Mouse (Mus musculus) hindbrain, postnatal 0 days (tissue): ENCODE measurements around the gene Slc39a7. TPM values are rescaled to one million over a fixed set of nuclear protein-coding genes. Genes with fewer than 3 reads are reported as not detected.
A peak's percentile ranks its signal among the peaks of the same experiment; 100 is the strongest.
"Not testable (repeated sequence)": the region's sequence is repeated elsewhere in the genome, so short reads cannot be mapped to it uniquely, and the experiment has no call there.

Experiments
- ATAC-seq: fragments of 200-750 bp; cut with Nextera tagmentation; 2 replicates; pipeline ENCODE4 v1.8.0; 2017; ENCODE audit warnings: mild to moderate bottlenecking, moderate TSS enrichment, moderate library complexity
- DNase-seq: peaks from one replicate; pipeline ENCODE4 v3.0.0-alpha.2; 2015; ENCODE audit warnings: low spot score
- H3K27ac ChIP-seq: fragments of 300-500 bp; sonication (generic); 2 replicates; pipeline ENCODE4 v1.5.1; 2014; ENCODE audit warnings: mild to moderate bottlenecking
- H3K27me3 ChIP-seq: fragments of 300-500 bp; sonication (generic); 2 replicates; pipeline ENCODE4 v1.6.1; 2014; ENCODE audit warnings: low read length, mixed read lengths; ENCODE audit not compliant: insufficient read depth
- H3K36me3 ChIP-seq: fragments of 300-500 bp; sonication (generic); 2 replicates; pipeline ENCODE4 v1.6.1; 2014; ENCODE audit warnings: low read length, mixed read lengths; ENCODE audit not compliant: insufficient read depth
- H3K4me1 ChIP-seq: fragments of 300-500 bp; sonication (generic); 2 replicates; pipeline ENCODE4 v1.6.1; 2014; ENCODE audit warnings: antibody characterized with exemption, low read length, mixed read lengths; ENCODE audit not compliant: insufficient read depth
- H3K4me2 ChIP-seq: fragments of 300-500 bp; sonication (generic); 2 replicates; pipeline ENCODE4 v1.6.1; 2014; ENCODE audit warnings: low read depth, mild to moderate bottlenecking, low read length, moderate library complexity, mixed read lengths
- H3K4me3 ChIP-seq: fragments of 300-500 bp; sonication (generic); 2 replicates; pipeline ENCODE4 v1.5.1; 2014; ENCODE audit warnings: low read length
- H3K9ac ChIP-seq: fragments of 300-500 bp; sonication (generic); replicated peaks from 2 replicates; pipeline ENCODE4 v1.6.1; 2014; ENCODE audit warnings: mild to moderate bottlenecking, low read length, moderate library complexity, mixed read lengths
- H3K9me3 ChIP-seq: fragments of 300-500 bp; sonication (generic); 2 replicates; pipeline ENCODE4 v1.6.1; 2016; ENCODE audit warnings: low read length, mixed read lengths
- CTCF ChIP-seq: IDR thresholded peaks from 2 replicates; pipeline ENCODE4 v1.5.1; 2016; ENCODE audit warnings: antibody characterized with exemption, control low read depth, low read depth
- WGBS: fragments of 180-500 bp; shearing (Covaris S2); extraction: QIAGEN DNeasy Blood & Tissue Kit; methylation state at CpG from one replicate; pipeline ENCODE4 v1.1.7; 2014; 5-methylcytosine and 5-hydroxymethylcytosine counted together
- polyA plus RNA-seq: library from polyadenylated mRNA; unstranded; fragments of >200 nt; fragmentation: Nextera tagmentation; extraction: Ambion mirVana; gene quantifications from 2 replicates; pipeline ENCODE4 v1.2.1, GENCODE M21; 2015
- total RNA-seq: library from RNA; depleted of rRNA; stranded (reverse); fragments of >200 nt; gene quantifications from 2 replicates; pipeline ENCODE4 v1.2.3, GENCODE M21; 2014

Gene Slc39a7
- total and polyA plus RNA-seq, 2 experiments from 2014 or later, result 150 to 250 TPM

DNA sequence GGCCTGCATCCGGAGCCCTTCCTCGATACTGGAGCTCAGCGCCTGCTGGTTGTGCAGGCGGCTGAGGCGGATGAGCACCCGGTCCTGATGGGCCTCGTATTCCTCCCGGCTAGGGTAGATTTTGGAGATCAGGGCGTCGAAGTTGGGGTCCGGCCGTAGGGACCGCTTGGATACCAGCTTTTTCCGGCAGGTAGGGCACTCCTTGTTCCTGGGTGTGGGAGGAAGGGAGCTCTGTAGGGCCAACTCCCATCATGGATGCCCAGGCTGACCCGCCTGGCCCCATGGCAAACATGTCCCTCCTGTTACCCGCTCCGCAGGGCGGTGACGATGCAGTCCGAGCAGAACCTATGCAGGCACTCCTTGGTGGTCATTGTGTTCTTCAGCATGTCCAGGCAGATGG, 8.5 kb downstream of the Slc39a7 start:
- DNase-seq, result no peak
- Histone ChIP-seq H3K36me3 (no peaks in the 10 kb centered on the region), H3K9me3 (no peaks in the 10 kb centered on the region), H3K4me3 (no peak overlapping the region), H3K9ac (no peak overlapping the region), H3K27ac (no peak overlapping the region), H3K4me1 (peaks cover 17% of the 10 kb centered on the region), H3K4me2 (no peak overlapping the region), H3K27me3 (no peaks in the 10 kb centered on the region)
- no peak for TF ChIP-seq CTCF
- no peak for ATAC-seq
- WGBS, result 97% methylated on average over 20 of the region's 20 CpGs

DNA sequence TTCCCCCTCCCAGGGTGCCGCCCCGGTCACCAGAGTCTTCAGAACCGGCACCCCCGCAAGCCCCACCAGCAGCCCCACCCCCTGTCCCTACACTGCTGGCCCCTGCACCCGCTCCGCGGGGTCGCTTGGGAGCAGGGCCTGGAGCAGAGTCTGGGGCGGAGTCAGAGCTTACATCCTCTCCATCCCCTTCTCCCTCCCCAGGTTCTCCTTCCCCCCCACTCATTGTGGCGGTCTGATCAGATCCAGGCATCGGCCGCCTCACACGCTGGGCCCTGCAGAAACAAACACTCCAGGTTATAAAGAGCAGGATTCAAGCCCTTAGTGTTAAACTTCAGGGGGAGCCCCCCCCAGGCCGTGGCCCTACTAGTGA, 9.1 kb downstream of the Slc39a7 start:
- ATAC-seq (no peak), DNase-seq (no peak)
- Histone ChIP-seq H3K4me1 (peaks cover 14% of the 10 kb centered on the region), H3K4me2 (no peak overlapping the region), H3K36me3 (no peaks in the 10 kb centered on the region), H3K9me3 (no peaks in the 10 kb centered on the region), H3K9ac (no peak overlapping the region), H3K27ac (no peak overlapping the region), H3K4me3 (no peak overlapping the region), H3K27me3 (no peaks in the 10 kb centered on the region)
- TF ChIP-seq CTCF, result no peak
- 92% methylated on average over 14 of the region's 14 CpGs for WGBS

DNA sequence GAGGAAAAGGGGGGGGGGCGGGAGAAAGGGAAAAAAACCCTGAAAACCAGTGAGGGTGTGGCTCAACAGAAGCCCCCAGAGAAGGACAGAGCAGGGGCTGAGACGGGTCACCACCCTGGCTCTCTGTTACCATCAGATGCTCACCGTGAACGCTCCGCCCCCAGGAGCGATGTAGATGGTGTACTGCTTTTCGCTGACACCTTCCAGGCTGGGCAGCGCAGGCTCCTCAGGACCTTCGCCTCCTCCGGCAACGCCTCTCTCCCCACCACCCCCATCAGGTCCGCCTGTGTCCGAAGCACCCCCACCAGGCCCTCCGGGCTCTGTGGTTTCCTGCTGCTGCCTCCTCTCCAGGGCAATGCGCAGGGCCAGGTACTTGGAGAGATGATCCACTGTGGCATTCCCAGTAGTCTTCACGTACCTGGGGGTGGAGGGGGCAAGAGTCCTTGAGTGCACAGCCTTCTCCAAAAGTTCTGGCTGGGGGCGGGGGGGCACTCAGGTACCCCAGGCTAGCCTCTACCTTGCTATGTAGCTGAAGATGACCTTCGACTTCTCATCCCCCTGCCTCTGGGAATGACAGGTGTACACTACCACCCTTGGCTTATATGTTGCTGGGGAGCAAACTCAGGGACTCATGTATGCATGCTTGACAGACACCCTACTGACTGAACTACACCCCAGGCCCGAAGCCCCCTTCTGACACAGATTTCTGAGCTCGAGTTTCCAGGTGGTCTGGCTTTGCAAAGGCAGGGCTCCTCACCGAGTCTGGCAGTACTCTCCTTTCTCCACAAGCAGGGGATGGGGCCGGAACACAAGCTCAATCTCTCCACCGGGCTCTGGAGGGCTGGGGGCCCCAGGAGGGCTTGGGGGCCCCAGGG, 9.7 kb downstream of the Slc39a7 start:
- no peak overlapping the region for H3K4me2 ChIP-seq
- H3K36me3 ChIP-seq, result no peaks in the 10 kb centered on the region
- no peak overlapping the region for H3K4me3 ChIP-seq
- WGBS, result 95% methylated on average over 23 of the region's 23 CpGs
- peaks cover 8% of the 10 kb centered on the region; the same call in 1 of the 2 replicates for H3K4me1 ChIP-seq
- H3K27me3 ChIP-seq, result no peaks in the 10 kb centered on the region
- no peak for ATAC-seq
- no peak for DNase-seq
- no peaks in the 10 kb centered on the region for H3K9me3 ChIP-seq
- H3K9ac ChIP-seq, result no peak overlapping the region
- TF ChIP-seq CTCF, result no peak
- H3K27ac ChIP-seq, result no peak overlapping the region

DNA sequence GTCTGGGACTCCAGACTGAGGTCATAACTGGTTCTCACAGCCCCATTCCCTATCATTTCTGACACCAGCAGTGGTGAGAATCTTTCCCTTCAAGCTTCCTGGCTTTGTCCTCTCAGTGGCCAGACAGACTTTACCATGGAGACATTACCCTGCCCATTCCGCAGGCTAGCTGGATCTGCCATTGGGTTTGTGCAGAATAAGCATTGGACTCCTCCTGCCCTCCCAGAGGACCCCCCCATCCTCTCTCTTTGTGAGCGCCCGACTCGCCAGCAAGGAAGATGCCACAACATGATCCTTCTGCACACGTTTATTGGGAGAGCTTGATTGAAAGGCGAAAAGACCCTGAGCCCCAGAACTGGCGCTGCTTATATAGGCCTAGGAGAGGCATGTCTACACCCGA, 18.0 kb downstream of the Slc39a7 start:
- ATAC-seq (no peak), DNase-seq (no peak)
- no peaks in the 10 kb centered on the region for H3K36me3 ChIP-seq
- H3K9ac ChIP-seq, result no peak overlapping the region
- no peaks in the 10 kb centered on the region for H3K4me1 ChIP-seq
- TF ChIP-seq CTCF, result no peak
- no peaks in the 10 kb centered on the region for H3K27me3 ChIP-seq
- H3K27ac ChIP-seq, result no peak overlapping the region
- no peaks in the 10 kb centered on the region for H3K9me3 ChIP-seq
- H3K4me2 ChIP-seq, result no peak overlapping the region
- WGBS, result 95% methylated on average over 8 of the region's 8 CpGs
- H3K4me3 ChIP-seq, result no peak overlapping the region

DNA sequence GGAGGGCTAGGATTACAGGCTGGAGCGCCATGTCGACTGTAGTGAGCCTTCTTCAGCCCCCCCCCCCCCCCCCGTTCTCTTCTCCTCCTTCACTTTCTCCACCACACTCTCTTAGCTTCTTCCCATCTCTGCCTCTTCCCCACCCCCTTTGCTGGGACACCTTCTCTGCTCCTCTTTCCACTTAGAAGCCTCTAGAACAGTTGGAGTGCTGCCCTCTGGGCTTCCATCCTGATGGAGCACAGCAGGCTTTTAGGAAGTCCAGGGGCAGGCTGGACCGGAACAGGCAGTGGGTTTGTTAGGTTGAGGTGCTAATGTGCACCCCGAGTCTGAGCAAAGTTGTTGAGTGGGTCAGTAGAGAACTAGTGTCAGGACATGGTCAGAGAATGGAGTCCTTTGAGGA, 21.3 kb downstream of the Slc39a7 start:
- 79% methylated on average over 5 of the region's 5 CpGs for WGBS
- no peak for DNase-seq

DNA sequence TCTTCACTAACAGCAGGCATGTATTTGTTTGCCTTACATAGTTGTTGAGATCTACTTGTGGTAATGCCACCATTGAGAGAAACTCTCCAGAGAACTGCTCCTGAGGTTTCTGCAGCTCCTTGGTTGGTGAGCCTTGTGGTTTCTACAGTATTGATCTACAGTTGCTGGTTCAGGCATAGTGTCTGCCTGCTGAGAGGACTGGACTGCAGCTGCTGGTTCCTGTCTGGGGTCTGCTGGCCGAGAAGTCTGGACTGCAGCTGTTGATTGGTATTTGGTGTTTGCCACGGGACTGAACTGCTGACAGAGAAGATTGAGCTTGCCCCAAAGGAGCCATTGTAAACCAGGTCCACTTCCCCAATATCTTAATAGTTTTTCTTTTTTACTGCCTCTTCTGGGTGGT, 24.9 kb downstream of the Slc39a7 start:
- TF ChIP-seq CTCF, result no peak
- H3K27me3 ChIP-seq, result no peaks in the 10 kb centered on the region
- H3K36me3 ChIP-seq, result no peaks in the 10 kb centered on the region
- no peaks in the 10 kb centered on the region for H3K4me1 ChIP-seq
- no peak overlapping the region for H3K9ac ChIP-seq
- no peak overlapping the region for H3K4me3 ChIP-seq
- no peaks in the 10 kb centered on the region for H3K9me3 ChIP-seq
- DNase-seq (no peak), ATAC-seq (no peak)
- no peak overlapping the region for H3K27ac ChIP-seq
- WGBS, result 66% methylated on average over 2 of the region's 2 CpGs
- H3K4me2 ChIP-seq, result no peak overlapping the region

More for the DNA sequence above, 21.3 kb downstream of the Slc39a7 start:
- Histone ChIP-seq H3K27me3 (no peaks in the 10 kb centered on the region), H3K9me3 (no peaks in the 10 kb centered on the region), H3K9ac (no peak overlapping the region), H3K36me3 (no peaks in the 10 kb centered on the region), H3K4me1 (no peaks in the 10 kb centered on the region), H3K4me2 (no peak overlapping the region), H3K4me3 (no peak overlapping the region), H3K27ac (no peak overlapping the region)
- no peak for ATAC-seq
- no peak for TF ChIP-seq CTCF

DNA sequence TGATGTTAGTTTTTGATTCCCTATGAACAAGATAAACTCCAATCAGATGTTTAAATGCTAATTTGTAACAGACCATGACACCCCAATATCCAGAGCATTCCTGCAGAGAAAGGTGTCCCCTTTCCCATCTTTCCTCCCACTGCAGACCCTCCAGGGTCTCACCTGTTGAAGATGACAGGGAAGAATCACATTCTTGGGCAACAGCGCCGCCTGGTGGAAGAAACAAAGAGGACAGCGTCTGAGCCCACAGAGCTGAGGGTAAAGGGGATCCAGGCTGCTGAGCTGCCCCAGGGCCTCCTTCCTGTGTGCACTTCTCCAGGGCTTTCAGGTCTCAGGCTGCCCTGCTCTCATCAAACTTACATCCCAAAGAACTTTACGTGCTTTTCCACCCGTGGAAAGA, 28.1 kb downstream of the Slc39a7 start:
- 6% methylated on average over 5 of the region's 5 CpGs for WGBS

DNA sequence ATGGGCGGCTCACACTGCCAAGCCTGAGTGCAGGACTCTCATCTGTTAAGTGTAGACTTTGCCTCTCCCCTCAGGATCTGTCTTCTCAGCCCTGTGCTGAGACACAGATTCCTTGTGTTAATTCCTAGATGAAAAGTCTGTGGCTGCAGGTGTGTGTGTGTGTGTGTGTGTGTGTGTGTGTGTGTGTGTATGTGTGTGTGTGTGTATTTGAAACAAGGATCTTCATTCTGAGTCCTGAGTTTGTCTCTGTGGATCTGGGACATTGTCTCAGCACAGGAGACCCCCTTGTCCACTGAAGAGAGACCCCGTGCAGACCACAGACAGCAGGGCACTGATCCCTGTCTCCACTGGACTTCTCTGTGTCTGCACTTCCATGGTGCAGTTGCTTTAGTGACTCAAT, 30.7 kb downstream of the Slc39a7 start:
- 63% methylated on average over 2 of the region's 2 CpGs for WGBS
- not testable (repeated sequence) for H3K27ac ChIP-seq, H3K4me1 ChIP-seq, DNase-seq, H3K9me3 ChIP-seq, H3K27me3 ChIP-seq, H3K36me3 ChIP-seq, ATAC-seq, H3K9ac ChIP-seq, H3K4me3 ChIP-seq, H3K4me2 ChIP-seq

More for the DNA sequence above, 28.1 kb downstream of the Slc39a7 start:
- DNase-seq (peak; percentile 50), ATAC-seq (no peak)
- Histone ChIP-seq H3K27ac (no peak overlapping the region), H3K9ac (no peak overlapping the region), H3K4me1 (no peaks in the 10 kb centered on the region), H3K4me3 (no peak overlapping the region), H3K36me3 (no peaks in the 10 kb centered on the region), H3K9me3 (no peaks in the 10 kb centered on the region), H3K4me2 (no peak overlapping the region), H3K27me3 (no peaks in the 10 kb centered on the region; the same call in 1 of the 2 replicates)
- peak; percentile 84 for TF ChIP-seq CTCF
